Mouse (Mus musculus): ENCODE data around the gene Pnma1. TPM values are rescaled to one million over a fixed set of nuclear protein-coding genes. Genes with fewer than 3 reads are reported as not detected.

Pnma1 gene
- polyA plus RNA-seq, 1 experiment from 2014 or later, result 4.1 TPM

Other genes starting within 250 kb of the Pnma1 start
- gene Numb, start 226.6 kb downstream of the Pnma1 start, polyA plus RNA-seq (2014; fragmentation: Nextera tagmentation; extraction: Ambion mirVana), result 12.9 and 16.2 TPM in 2 replicates
- 8.7 and 9.9 TPM in 2 replicates for gene Riox1, start 197.9 kb downstream of the Pnma1 start, polyA plus RNA-seq (2014; fragmentation: Nextera tagmentation; extraction: Ambion mirVana)
- gene Heatr4, start 163.6 kb downstream of the Pnma1 start, polyA plus RNA-seq (2014; fragmentation: Nextera tagmentation; extraction: Ambion mirVana), result not detected in 2 replicates
- 4.3 and 5.6 TPM in 2 replicates for gene Acot2, start 160.6 kb downstream of the Pnma1 start, polyA plus RNA-seq (2014; fragmentation: Nextera tagmentation; extraction: Ambion mirVana)
- gene Acot1, start 139.0 kb downstream of the Pnma1 start, polyA plus RNA-seq (2014; fragmentation: Nextera tagmentation; extraction: Ambion mirVana), result 81.2 and 83.6 TPM in 2 replicates
- 0.14 and 0.22 TPM in 2 replicates for gene Acot4, start 110.1 kb downstream of the Pnma1 start, polyA plus RNA-seq (2014; fragmentation: Nextera tagmentation; extraction: Ambion mirVana)
- gene Gm49366, start 109.6 kb downstream of the Pnma1 start, polyA plus RNA-seq (2014; fragmentation: Nextera tagmentation; extraction: Ambion mirVana), result not detected in 2 replicates
- gene Acot3, start 96.3 kb downstream of the Pnma1 start, polyA plus RNA-seq (2014; fragmentation: Nextera tagmentation; extraction: Ambion mirVana), result 0.34 and 0.72 TPM in 2 replicates
- gene Acot5, start 79.2 kb downstream of the Pnma1 start, polyA plus RNA-seq (2014; fragmentation: Nextera tagmentation; extraction: Ambion mirVana), result not detected in 2 replicates
- 1.5 and 1.8 TPM in 2 replicates for gene Acot6, start 47.8 kb downstream of the Pnma1 start, polyA plus RNA-seq (2014; fragmentation: Nextera tagmentation; extraction: Ambion mirVana)
- gene Dnal1, start 34.1 kb downstream of the Pnma1 start, polyA plus RNA-seq (2014; fragmentation: Nextera tagmentation; extraction: Ambion mirVana), result 6.6 and 8.9 TPM in 2 replicates
- gene Elmsan1, start 70.4 kb upstream of the Pnma1 start, polyA plus RNA-seq (2014; fragmentation: Nextera tagmentation; extraction: Ambion mirVana), result 3.2 and 3.4 TPM in 2 replicates
- 13.0 and 14.2 TPM in 2 replicates for gene Ptgr2, start 136.7 kb upstream of the Pnma1 start, polyA plus RNA-seq (2014; fragmentation: Nextera tagmentation; extraction: Ambion mirVana)
- 89.6 and 104 TPM in 2 replicates for gene Zfp410, start 168.4 kb upstream of the Pnma1 start, polyA plus RNA-seq (2014; fragmentation: Nextera tagmentation; extraction: Ambion mirVana)
- 48.6 and 57.6 TPM in 2 replicates for gene Coq6, start 213.2 kb upstream of the Pnma1 start, polyA plus RNA-seq (2014; fragmentation: Nextera tagmentation; extraction: Ambion mirVana)
- gene Fam161b, start 213.3 kb upstream of the Pnma1 start, polyA plus RNA-seq (2014; fragmentation: Nextera tagmentation; extraction: Ambion mirVana), result 8.5 and 12.8 TPM in 2 replicates

All from forebrain, embryonic 14.5 days (tissue).